Mouse (Mus musculus) cerebellum, postnatal 25 days (tissue): ENCODE data around the gene Sapcd1.

Experiments used
- DNase-seq, 2 experiments: peaks; one replicate each; pipeline ENCODE4 v3.0.0; 2021; ENCODE audit warnings: mixed read lengths in 2 of 2

Gene Sapcd1

DNA sequence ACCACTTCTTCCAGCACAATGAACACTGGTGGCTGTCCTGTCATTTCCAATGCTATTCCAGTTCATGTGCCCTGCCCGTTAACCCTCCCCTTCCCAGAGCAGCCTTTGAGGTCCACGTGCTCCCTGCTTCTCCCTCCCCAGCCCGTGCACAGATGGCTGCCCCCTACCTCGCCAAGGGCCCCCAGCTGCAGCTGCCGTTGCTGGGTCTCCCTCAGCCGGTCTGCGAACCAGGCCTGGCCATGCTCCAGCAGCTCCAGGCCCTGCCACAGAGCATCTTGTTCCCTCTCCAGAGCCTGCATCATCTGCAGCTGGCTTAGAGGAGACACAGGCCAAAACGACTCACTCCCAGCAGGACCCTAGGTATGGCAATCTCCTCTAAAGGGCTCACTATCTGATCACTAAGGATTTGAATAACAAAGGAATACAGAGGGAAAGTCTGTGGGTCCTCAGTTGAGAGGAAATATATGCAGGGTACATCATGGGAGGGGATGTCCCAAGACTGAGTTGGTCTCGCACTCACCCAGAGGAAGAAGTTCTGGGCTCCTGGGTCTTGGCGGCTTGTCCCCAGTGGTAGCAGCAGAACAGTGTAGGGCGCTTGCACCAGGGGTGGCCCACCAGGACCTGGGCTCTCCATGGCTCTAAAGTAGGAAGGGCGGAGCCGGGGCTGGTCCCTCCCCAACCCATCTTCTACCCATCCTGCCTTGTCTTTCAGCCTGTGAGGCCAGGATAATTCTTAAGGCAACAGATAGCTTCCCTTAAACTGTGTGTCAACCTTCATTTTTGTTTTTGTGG is at the start of gene Sapcd1:
Gene Sapcd1 (minus strand): TSS at position 740 of the 792 bp plus-strand sequence.
- peak; percentile 43 to 60 for DNase-seq

GRCm38 (mm10) chr17:35077285-35077684 is 49.5 kb upstream of the Sapcd1 start:
- DNase-seq = peak in 1 of 2 experiments; percentile 30

GRCm38 (mm10) chr17:35076507-35077176 is 48.8 kb upstream of the Sapcd1 start, which contains the start of gene Ly6g6e:
Gene Ly6g6e, plus strand, starts transcription at chr17:35076902.
- peak in 1 of 2 experiments; percentile 27 for DNase-seq

GRCm38 (mm10) chr17:35074097-35074496 is 46.3 kb upstream of the Sapcd1 start:
- DNase-seq = peak; percentile 86 to 91

GRCm38 (mm10) chr17:35071454-35071853 is 43.6 kb upstream of the Sapcd1 start:
- peak; percentile 49 to 52 for DNase-seq

DNA sequence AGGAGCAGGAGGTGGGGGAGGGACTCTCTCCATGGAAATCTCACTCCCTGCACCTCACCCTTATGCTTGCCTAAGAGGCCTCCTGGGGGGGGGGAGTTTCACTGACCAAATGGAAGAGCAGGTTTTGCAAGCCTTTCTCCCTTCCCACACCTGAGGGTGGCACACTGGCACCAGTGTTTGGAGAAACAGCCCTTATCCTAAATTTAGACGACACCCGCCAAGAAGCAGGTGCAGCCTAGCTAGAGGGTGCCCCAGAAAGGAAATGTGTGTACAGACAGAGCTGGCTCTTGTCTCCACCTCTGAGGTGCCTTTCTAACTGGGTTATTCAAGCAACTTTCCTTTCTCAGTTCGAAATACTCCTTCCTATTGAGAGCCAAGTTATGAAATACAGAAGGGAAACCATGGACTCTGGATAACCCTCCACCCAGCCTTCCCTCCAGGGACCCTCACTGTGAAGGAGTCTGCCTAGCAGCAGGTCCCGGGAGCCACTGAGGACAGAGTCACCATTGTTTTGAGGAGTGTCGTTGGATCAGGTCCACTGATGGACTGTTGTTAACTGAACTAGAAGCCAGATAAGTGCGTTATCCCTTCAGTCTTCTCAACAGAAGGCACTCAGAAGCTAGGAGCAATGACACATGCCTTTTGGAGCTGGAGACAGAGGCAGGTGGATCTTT is 42.9 kb upstream of the Sapcd1 start:
- DNase-seq = peak; percentile 85 to 91

GRCm38 (mm10) chr17:35068213-35068914 is 40.5 kb upstream of the Sapcd1 start:
- peak; percentile 36 to 56 for DNase-seq

DNA sequence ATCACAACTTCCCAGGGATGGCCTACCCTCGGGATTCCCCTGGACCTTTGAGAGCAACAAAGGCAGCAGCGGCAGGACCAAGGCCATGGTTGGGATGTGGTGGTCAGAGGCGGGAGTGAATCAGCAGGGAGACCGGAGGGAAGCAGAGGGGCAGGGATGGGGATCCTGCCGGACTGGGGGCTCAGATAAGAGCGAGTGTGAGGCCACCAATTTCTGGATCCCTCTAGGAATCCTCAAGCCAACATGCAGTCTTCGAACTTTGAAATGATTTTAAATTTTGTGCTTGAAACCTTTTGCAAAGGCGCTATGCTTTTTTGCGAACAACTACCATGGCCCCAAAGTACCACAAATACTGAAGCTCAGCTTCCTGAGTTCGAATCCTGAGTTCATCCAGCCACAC is 38.3 kb upstream of the Sapcd1 start, which contains the start of gene Mpig6b:
Gene Mpig6b (minus strand): TSS at position 101 of the 400 bp plus-strand sequence.
- peak in 1 of 2 experiments; percentile 21 for DNase-seq

DNA sequence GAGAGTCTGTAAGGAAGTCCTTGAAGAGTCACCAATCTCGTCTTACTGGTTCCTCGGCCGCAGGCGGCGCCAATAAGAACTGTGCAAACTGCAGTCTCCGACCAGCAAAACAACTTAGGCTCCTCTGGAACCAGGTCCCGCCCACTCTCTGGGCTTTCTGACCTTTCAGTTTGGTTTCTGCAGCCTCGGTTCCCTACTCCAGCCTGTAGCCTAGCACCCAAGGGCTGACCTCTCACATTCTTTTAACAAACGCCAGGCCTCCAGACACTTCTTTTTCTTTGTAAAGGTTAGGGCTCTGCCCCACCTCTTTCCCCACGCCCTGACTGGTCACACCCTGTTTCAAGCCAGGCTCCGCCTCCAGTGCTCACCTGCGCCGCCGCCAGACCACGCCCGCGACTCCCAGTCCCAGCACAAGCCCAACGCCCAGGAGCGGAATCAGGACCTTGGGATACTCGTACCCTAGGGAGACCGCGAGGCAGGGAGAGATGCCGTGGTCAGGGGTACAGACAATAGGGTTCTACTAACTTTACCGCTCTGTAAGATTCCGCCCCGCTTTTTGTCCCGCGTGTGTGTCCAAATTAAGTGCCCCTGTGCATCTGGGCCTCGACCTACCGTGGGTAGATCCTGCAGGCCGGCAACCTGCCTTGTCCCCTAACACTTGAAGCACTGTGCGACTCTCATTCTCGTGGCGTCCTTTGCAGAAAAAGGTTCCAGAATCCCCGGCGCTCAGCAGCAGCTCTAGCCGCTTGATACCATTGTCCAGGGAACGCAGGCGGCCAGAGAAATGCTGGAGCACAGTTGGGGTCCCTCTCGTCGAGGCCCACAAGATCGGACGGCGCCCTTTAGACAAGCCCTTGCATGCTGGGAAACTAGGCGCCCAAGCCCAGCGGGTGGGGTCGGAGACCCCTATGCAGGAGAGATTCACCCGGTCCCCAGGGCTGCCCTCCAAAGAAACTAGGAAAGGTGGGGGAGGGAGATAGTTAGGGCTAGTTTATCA is 37.4 kb upstream of the Sapcd1 start, which contains the start of gene Ly6g6c:
Gene Ly6g6c (plus strand): TSS at position 438 of the 997 bp plus-strand sequence.
- peak; percentile 71 to 83 for DNase-seq

DNA sequence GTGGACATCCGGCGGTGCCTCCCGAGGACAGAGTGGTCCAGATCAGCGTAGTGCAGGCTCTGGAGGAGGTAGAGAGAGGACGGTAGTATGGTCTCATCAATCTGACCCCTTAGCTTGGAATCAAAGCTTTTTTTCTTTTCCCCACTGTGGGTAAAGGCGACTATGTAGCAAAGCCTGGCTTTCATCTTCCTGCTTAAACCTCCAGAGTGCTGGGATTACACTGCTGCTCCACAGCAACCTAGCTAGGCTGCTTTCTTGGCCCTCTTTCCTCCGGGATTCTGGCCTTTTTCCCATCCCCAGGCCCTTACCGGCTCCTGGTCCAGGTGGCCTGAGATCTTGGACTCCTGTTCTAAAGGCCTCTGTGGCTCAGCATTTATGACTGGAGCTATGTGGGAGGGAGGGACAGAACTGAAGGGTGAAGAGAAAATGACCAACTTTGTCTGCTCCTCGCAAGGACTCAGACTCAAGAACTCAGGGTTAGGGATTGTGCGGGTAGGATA is 36.6 kb upstream of the Sapcd1 start:
- DNase-seq = peak; percentile 75 to 79

GRCm38 (mm10) chr17:35063466-35063865 is 35.6 kb upstream of the Sapcd1 start:
- DNase-seq = peak; percentile 52 to 70

DNA sequence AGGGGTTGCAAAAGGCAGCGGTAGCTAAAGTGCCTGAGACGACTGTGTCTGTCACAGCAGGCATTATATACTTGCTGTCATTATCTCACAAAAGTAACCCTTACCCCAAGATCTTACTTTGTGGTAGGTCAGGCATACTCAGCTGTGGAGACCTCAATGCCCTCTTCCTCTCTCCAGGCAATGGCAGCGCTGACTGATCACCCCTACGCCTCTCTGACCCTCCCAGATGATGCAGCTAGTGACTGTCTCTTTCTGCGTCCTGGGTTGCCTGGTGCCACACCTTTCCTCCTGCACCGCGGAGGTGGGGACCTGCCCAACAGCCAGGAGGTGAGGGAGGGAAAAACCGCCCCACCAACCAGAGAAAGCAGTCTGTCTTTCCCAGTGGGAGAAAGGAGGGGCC is 33.5 kb upstream of the Sapcd1 start:
- peak in 1 of 2 experiments; percentile 17 for DNase-seq

GRCm38 (mm10) chr17:35060737-35061297 is 33.0 kb upstream of the Sapcd1 start:
- DNase-seq = peak; percentile 29 to 57

- DNase-seq = peak in 1 of 2 experiments; percentile 27
These were observed 32.3 kb upstream of the Sapcd1 start for GRCm38 (mm10) chr17:35060071-35060470.

- peak; percentile 85 to 91 for DNase-seq
These were observed 31.4 kb upstream of the Sapcd1 start, which contains the start of gene Ddah2 for GRCm38 (mm10) chr17:35058911-35059892. Gene Ddah2, plus strand, starts transcription at chr17:35059035.

DNA sequence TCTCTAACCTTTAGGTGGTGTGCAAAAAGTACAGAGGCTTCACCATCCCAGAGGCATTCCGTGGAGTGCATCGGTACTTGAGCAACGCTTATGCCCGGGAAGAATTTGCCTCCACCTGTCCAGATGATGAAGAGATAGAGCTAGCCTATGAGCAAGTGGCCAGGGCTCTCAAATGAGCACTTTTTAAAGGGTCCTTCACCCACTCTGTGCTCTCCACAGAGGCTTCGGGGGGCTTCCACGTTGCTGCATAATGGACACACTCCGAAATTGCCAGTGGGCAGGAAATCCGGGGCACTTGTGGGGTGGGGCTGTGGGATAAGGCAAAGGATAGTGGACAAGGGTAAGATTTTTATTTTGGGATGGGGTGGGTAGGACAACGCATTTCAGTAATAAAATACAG is 30.5 kb upstream of the Sapcd1 start:
- DNase-seq = peak in 1 of 2 experiments; percentile 12

- DNase-seq = no peak
These were observed 29.3 kb upstream of the Sapcd1 start for GRCm38 (mm10) chr17:35057090-35057489.

- no peak for DNase-seq
These were observed 28.1 kb upstream of the Sapcd1 start for GRCm38 (mm10) chr17:35055691-35056495.
